Mouse (Mus musculus) adrenal gland, postnatal 25 days (tissue): ENCODE results near the gene Mprip. TPM values are rescaled to one million over a fixed set of nuclear protein-coding genes. Genes with fewer than 3 reads are reported as not detected.
"Not testable (repeated sequence)": the region's sequence is repeated elsewhere in the genome, so short reads cannot be mapped to it uniquely, and the experiment has no call there.

Source experiments
- DNase-seq: peaks from one replicate; pipeline ENCODE4 v3.0.0; 2021; ENCODE audit warnings: mixed read lengths
- total RNA-seq: library from RNA; stranded (reverse); gene quantifications from 2 replicates; pipeline ENCODE4 v1.2.3, GENCODE M21; 2021

Mprip gene
- total RNA-seq, 1 experiment from 2014 or later = 224 TPM

GRCm38 (mm10) chr11:59653547-59653946 is 7.6 kb upstream of the Mprip start:
- DNase-seq = no peak

GRCm38 (mm10) chr11:59655337-59655736 is 5.8 kb upstream of the Mprip start:
- DNase-seq = no peak

DNA sequence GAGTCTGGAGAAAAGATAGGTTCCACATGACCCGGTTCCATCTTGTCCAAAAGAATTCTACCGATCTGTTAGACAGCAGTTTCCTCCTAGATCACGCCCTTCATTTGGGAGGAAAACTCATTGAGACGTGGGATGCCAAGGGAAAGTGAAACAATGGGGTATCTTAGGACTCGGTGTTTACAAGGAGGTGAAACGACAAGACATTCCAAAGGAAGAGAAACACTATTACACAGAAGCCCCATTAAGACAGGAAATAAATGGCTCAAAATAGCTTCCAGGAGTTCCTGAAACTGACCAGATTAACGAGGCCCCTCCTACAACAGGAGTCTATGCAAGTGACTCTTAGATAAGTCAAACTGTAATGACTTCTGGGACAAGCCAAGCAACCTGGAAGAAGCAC is 5.1 kb upstream of the Mprip start:
- DNase-seq = no peak

DNA sequence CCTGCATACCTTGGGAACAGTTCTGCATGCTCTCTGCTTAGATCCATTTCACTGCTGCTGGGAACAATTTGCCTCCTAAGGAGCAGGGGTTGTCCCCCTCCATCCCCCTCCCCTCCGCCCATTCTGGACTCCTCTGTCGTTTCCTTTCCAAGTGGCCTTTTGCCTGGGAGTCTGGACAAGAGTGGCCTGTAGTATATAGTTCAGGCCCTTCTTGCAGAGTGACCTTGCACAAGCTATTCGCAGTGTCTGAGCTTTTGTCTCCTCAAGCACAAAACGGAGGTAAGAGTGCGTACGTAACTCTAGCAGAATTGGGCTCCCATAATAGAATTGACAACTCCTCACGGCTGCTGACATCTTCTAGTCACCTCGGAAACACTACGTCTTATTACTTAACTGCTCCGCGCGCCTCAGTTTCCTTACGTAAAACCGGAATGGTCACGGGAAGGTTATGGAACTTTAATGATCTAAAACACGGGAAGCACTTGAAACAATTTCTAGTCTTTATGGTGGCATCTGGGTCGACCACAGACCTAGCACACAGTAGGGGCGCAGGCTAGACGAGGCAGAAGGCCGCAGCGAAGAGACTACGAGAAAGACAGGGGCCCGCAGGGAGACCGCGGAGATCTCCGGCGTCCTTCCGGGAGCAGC is 620 bp downstream of the Mprip start:
- no peak for DNase-seq

DNA sequence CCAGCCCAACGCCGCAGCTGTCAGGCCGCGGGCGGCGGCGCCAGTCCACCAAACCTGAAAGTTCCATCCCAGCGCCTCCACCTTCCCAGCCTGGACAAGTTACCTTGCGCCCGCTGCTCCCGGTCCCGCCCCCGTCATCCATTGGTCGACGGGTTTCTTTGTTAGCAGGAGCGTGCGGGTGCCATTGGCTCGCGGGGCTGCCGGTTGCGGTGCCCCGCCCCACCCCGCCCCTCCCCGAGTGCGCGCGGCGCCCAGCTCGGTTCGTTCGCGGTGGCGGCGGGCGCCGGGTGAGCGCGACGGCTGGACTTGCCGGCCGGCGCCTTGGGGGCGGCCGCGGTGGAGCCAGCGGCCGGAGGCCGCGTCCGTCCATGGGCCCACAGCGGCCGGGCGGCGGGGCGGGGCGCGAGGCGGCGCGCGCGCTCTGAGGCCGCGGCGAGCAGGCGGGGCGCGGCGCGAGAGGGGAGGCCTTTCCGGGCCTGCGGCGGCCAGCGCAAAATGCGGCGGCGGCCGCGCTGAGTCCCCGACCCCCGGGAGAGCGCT is 1.2 kb downstream of the Mprip start:
- peak; percentile 97 for DNase-seq

GRCm38 (mm10) chr11:59662877-59663775 is 2.0 kb downstream of the Mprip start:
- DNase-seq = no peak

DNA sequence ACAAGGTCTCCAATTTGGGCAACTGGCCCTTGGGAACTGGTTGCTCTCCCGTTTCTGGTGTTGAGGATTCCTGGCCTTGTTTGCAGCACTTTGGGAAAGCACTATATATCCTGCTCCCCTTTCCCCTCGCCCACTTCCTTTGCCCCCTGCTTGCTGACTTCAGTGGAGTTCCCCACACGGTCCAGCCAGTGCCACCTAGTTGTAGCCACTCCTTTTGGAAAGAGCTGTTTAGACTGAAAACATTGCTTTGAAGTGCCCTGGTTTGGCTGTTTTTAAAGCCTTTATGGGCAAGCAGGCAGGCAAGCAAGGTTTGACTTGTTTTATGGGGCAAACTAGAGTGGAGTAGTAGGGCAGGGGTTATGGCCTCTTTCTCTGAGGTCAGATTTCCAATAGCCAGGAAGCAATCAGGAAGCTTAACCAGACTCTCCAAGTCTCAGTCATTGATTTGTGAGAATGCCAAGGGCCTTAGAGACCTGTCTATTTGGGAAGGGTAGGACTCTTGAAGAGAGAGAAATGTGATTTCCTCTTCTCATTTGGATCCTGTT is 2.7 kb downstream of the Mprip start:
- no peak for DNase-seq

GRCm38 (mm10) chr11:59664818-59665217 is 3.7 kb downstream of the Mprip start:
- DNase-seq = peak; percentile 38

GRCm38 (mm10) chr11:59671049-59671693 is 10.1 kb downstream of the Mprip start:
- peak; percentile 5 for DNase-seq

DNA sequence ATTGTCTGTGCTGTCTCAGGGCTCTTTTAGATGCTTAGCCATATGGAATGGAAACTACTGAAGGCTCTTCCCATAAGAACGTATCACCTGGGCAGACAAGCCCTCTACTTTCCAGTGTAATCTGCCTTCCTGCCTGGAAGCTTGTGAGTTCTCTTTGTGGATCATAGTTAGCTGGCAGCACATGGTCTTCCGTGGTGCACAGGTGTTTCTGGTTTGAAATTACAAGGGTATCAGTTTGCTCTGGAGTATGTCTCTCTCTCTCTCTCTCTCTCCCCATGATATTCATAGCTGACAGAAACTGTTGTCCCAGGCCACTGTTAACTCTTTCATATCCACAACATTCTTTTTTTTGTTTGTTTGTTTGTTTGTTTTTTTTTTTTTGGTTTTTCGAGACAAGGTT is 12.9 kb downstream of the Mprip start:
- no peak for DNase-seq

DNA sequence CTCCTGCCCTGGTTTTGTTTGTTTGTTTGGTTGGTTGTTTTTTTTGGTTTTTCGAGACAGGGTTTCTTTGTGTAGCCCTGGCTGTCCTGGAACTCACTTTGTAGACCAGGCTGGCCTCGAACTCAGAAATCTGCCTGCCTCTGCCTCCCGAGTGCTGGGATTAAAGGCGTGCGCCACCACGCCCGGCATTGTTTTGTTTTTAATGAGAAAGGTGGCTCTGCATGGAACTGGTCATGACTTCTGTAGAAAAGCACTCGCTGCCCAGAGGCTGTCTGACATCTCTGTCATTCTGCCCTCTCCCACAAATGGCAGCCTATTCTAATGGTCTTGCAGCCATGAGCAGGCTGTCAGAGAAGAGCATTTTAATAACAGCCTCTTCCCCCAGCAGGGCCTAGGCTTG is 13.6 kb downstream of the Mprip start:
- not testable (repeated sequence) for DNase-seq

DNA sequence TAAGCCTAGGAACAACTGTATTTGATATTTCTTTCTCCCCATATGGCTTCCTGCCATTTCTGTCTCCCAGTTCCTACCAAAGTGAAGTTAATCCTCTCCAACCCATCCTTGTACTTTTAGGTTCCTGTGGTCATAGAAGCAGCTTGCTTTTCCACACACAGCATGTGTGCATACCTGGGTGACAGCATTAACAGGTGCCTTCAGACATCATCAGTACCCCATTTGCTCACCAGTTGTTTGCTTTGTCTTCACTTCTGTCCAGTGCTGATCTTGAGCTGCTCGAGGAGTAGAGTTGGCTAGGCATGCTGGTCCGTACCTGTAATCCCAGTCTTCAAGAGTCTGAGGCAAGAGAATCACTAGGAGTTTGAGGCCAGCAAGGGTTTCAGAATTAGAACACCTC is 16.7 kb downstream of the Mprip start:
- DNase-seq = no peak

DNA sequence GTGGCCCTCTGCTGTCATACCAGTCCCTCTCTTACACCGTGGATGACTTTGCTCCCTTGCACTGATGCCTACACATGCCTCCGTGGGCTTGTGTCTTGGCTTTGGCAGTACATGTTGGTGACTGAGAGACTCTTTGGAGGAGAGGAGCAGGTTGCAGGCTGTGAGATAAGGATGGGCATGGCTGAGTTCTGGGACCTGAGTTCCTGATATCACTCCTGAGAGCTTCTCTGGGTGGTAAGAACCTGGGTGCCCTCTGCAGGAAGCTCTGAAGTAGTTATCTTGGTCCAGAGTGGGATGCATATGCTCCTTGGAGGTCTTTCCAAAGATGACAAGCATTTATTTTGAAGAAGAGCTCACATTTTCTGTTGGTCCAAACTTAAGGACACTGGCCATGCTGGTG is 17.6 kb downstream of the Mprip start:
- no peak for DNase-seq

DNA sequence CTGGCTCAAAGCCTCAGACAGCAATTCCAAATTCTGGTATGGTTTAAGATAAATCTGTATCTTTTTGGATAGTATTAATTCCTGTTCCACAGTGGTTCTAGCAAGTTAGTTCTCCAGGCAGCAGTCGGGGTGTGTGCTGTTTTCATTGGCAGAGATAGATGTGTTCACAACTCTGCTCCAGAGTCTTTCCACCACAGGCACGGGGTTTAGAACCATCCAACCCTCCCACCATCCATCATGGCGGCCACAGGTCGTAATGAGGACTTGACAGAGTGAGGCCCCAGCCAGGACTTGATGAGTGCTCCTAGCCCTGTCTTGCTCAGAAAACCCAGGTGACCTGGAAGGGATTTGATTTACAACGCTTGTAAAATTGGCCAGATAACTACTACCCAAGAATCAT is 19.0 kb downstream of the Mprip start:
- no peak for DNase-seq

GRCm38 (mm10) chr11:59684956-59685355 is 23.9 kb downstream of the Mprip start:
- no peak for DNase-seq

DNA sequence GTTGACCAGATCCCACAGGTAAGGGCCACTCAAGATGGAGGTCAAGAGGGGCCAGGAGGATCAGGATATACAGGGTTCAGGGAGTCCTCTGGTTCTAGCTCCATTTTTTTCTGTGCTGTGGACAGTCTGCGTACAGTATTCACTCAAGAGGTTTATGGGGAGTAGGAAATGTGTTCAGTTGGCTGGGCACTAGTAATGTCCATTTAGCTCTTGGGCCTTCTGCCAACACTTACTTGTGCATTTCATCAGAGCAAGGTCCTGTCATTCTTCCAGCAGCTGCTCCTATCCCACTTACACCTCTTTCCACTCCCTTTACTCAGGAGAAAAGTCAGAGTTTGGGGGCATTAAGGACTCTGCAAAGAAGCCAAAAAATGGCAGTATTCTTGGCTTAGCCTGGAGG is 33.4 kb downstream of the Mprip start:
- DNase-seq = no peak

- DNase-seq = no peak
These were observed 34.4 kb downstream of the Mprip start for GRCm38 (mm10) chr11:59695550-59695949.

- no peak for DNase-seq
These were observed 36.5 kb downstream of the Mprip start for GRCm38 (mm10) chr11:59697572-59697971.

- no peak for DNase-seq
These were observed 39.7 kb downstream of the Mprip start for GRCm38 (mm10) chr11:59700787-59701186.

DNA sequence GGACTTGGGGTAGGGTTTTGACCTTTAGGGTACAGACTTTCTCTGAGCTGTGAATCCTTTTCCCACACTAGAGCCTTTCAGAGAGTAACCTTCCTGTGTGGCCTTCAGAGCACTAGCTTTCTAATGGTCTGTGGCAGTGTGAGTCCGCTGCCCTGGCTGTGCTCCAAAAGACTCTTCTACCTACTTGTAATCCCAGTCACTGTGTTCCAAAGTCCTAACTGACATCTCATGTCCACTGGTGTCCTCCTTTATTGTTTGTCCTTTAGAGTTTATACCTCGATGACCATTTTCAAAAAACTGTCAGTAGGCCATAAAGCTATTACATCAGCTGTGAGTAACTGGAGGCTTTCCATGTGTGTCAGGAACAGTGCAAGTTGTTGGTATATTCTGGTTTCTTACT is 44.0 kb downstream of the Mprip start:
- DNase-seq = peak; percentile 61

DNA sequence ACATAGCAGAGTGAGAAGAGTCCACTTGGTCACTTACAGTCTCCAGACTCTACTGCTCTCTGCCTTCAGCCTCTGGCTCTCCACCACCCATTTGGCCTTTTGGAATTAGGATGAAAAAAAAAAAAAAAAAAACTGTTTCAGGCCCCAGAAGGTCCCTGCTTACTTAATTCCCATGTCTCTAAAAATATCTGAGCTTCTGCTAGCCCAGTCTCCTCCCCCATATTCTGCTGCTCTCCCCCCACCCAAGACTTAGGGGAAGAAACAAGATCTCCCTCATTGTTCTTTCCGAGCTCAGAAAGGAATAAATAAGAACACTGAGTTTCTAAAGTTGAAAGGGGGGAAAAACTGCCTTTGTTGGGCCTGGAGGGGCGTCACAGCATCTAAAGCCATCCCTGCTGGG is 46.4 kb downstream of the Mprip start:
- DNase-seq = no peak

DNA sequence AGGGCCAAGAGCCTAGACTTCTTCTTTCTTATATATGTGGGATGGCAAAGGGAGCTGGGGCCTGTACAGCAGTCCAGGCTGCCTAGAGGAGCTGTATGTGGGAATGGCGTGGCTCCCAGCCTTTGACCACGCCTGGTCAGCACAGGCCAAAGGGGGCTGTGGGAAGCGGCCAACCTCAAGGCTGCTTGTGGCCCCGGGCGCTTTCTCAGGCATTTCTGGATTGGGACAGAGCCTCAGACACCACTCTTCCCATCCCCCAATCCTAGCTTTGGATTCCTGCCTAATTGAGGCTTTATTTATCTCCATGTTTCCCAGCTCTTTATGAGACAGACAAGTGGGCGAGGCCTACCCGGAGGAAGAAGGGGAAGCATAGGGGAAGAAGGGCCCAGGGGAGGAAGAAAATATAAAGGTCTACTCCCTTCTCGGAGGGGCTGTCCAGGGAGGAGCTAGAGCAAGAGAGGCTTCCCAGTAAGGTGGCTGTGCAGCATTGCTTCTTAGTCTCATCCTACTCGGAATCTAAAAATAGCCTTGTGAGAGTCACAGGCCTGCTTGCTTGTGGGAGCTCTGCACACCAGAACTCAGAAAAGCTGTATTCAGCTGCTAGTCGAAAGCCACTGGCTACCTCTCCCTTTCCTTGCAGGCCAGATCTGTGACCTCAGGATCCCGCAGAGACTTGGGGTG is 47.0 kb downstream of the Mprip start:
- DNase-seq = peak; percentile 38
